Mouse (Mus musculus) forebrain, embryonic 16.5 days (tissue): ENCODE measurements around the gene Tgif2. TPM values are rescaled to one million over a fixed set of nuclear protein-coding genes. Genes with fewer than 3 reads are reported as not detected.

Experiments used
- polyA plus RNA-seq: library from polyadenylated mRNA; unstranded; fragments of >200 nt; fragmentation: Nextera tagmentation; extraction: Ambion mirVana; gene quantifications from 2 replicates; pipeline ENCODE4 v1.2.1, GENCODE M21; 2015

Gene Tgif2
- polyA plus RNA-seq, 1 experiment from 2014 or later, result 33.1 TPM

Other genes with a start within 250 kb of the Tgif2 start
- gene Dlgap4, start 226.3 kb upstream of the Tgif2 start, polyA plus RNA-seq, result 342 and 361 TPM in 2 replicates
- 36.5 and 41.4 TPM in 2 replicates for gene Myl9, start 64.6 kb upstream of the Tgif2 start, polyA plus RNA-seq
- gene 4930518I15Rik, start 17.9 kb downstream of the Tgif2 start, polyA plus RNA-seq, result 10.2 and 15.0 TPM in 2 replicates
- 131 and 139 TPM in 2 replicates for gene Rab5if, start 23.1 kb downstream of the Tgif2 start, polyA plus RNA-seq
- 0.11 and 0.29 TPM in 2 replicates for gene Sla2, start 47.2 kb downstream of the Tgif2 start, polyA plus RNA-seq
- gene Ndrg3, start 152.0 kb downstream of the Tgif2 start, polyA plus RNA-seq, result 150 and 152 TPM in 2 replicates
- gene Dsn1, start 167.1 kb downstream of the Tgif2 start, polyA plus RNA-seq, result 20.3 and 22.8 TPM in 2 replicates
- 4.7 and 5.8 TPM in 2 replicates for gene Soga1, start 239.2 kb downstream of the Tgif2 start, polyA plus RNA-seq
- not detected in 2 replicates for gene Tldc2, start 247.0 kb downstream of the Tgif2 start, polyA plus RNA-seq